Mouse (Mus musculus): Measurements from ENCODE around the gene Add1. TPM values are rescaled to one million over a fixed set of nuclear protein-coding genes. Genes with fewer than 3 reads are reported as not detected.

The Add1 gene
- polyA plus RNA-seq, 1 experiment from 2014 or later: 149 TPM

- ATAC-seq (ENCODE audit: insufficient number of reproducible peaks, low FRiP score, low TSS enrichment, low read depth): no peak
Observed at GRCm38 (mm10) chr5:34593202-34593727, 19.8 kb downstream of the Add1 start.

GRCm38 (mm10) chr5:34604576-34604975, 31.1 kb downstream of the Add1 start:
- no peak overlapping the region for H3K4me3 ChIP-seq (ENCODE audit: low read depth, low read length)
- WGBS: 95% methylated on average over 5 of the region's 5 CpGs
- ATAC-seq (ENCODE audit: insufficient number of reproducible peaks, low FRiP score, low TSS enrichment, low read depth) (no peak), DNase-seq (ENCODE audit: low spot score) (no peak)
- no peaks in the 10 kb centered on the region for H3K4me1 ChIP-seq (ENCODE audit: control insufficient read depth, insufficient read depth, low read length)
- peaks cover 2% of the 10 kb centered on the region; the same call in 1 of the 2 replicates for H3K36me3 ChIP-seq (ENCODE audit: control insufficient read depth, insufficient read depth, low read length)
- H3K27ac ChIP-seq (replicated peaks; ENCODE audit: low read depth, low read length): no peak overlapping the region
- H3K9ac ChIP-seq (ENCODE audit: low read length): no peak overlapping the region
- H3K4me2 ChIP-seq (ENCODE audit: low read depth, severe bottlenecking): no peak overlapping the region
- H3K27me3 ChIP-seq (ENCODE audit: control insufficient read depth, insufficient read depth, low read length): no peaks in the 10 kb centered on the region
- no peaks in the 10 kb centered on the region for H3K9me3 ChIP-seq (ENCODE audit: control insufficient read depth, low read length)

More at GRCm38 (mm10) chr5:34593202-34593727, 19.8 kb downstream of the Add1 start:
- no peak overlapping the region for H3K4me2 ChIP-seq (ENCODE audit: low read depth, severe bottlenecking)
- H3K36me3 ChIP-seq (ENCODE audit: control insufficient read depth, insufficient read depth, low read length): peaks cover 5% of the 10 kb centered on the region; the same call in 1 of the 2 replicates
- H3K27me3 ChIP-seq (ENCODE audit: control insufficient read depth, insufficient read depth, low read length): no peaks in the 10 kb centered on the region
- no peaks in the 10 kb centered on the region for H3K9me3 ChIP-seq (ENCODE audit: control insufficient read depth, low read length)
- peaks cover 3% of the 10 kb centered on the region; the same call in 1 of the 2 replicates for H3K4me1 ChIP-seq (ENCODE audit: control insufficient read depth, insufficient read depth, low read length)
- H3K4me3 ChIP-seq (ENCODE audit: low read depth, low read length): no peak overlapping the region
- no peak overlapping the region for H3K9ac ChIP-seq (ENCODE audit: low read length)
- WGBS: 97% methylated on average over 9 of the region's 9 CpGs
- DNase-seq (ENCODE audit: low spot score): no peak
- H3K27ac ChIP-seq (replicated peaks; ENCODE audit: low read depth, low read length): no peak overlapping the region

GRCm38 (mm10) chr5:34607100-34607880, 33.8 kb downstream of the Add1 start:
- 83% methylated on average over 8 of the region's 8 CpGs for WGBS
- H3K36me3 ChIP-seq (ENCODE audit: control insufficient read depth, insufficient read depth, low read length): peaks cover 2% of the 10 kb centered on the region; the same call in 1 of the 2 replicates
- no peak overlapping the region for H3K9ac ChIP-seq (ENCODE audit: low read length)
- no peak for DNase-seq (ENCODE audit: low spot score)
- no peaks in the 10 kb centered on the region for H3K4me1 ChIP-seq (ENCODE audit: control insufficient read depth, insufficient read depth, low read length)
- H3K4me2 ChIP-seq (ENCODE audit: low read depth, severe bottlenecking): no peak overlapping the region
- no peak overlapping the region for H3K4me3 ChIP-seq (ENCODE audit: low read depth, low read length)
- no peak overlapping the region for H3K27ac ChIP-seq (replicated peaks; ENCODE audit: low read depth, low read length)
- H3K27me3 ChIP-seq (ENCODE audit: control insufficient read depth, insufficient read depth, low read length): no peaks in the 10 kb centered on the region
- H3K9me3 ChIP-seq (ENCODE audit: control insufficient read depth, low read length): no peaks in the 10 kb centered on the region
- ATAC-seq (ENCODE audit: insufficient number of reproducible peaks, low FRiP score, low TSS enrichment, low read depth): no peak

- 83% methylated on average over 3 of the region's 3 CpGs for WGBS
- peaks cover 2% of the 10 kb centered on the region; the same call in 1 of the 2 replicates for H3K36me3 ChIP-seq (ENCODE audit: control insufficient read depth, insufficient read depth, low read length)
- no peak overlapping the region for H3K27ac ChIP-seq (replicated peaks; ENCODE audit: low read depth, low read length)
Observed at GRCm38 (mm10) chr5:34608226-34608625, 34.8 kb downstream of the Add1 start.

GRCm38 (mm10) chr5:34609966-34610365, 36.5 kb downstream of the Add1 start:
- H3K4me1 ChIP-seq (ENCODE audit: control insufficient read depth, insufficient read depth, low read length): no peaks in the 10 kb centered on the region
- no peak overlapping the region for H3K4me3 ChIP-seq (ENCODE audit: low read depth, low read length)
- WGBS: 90% methylated on average over 4 of the region's 4 CpGs
- ATAC-seq (ENCODE audit: insufficient number of reproducible peaks, low FRiP score, low TSS enrichment, low read depth) (no peak), DNase-seq (ENCODE audit: low spot score) (no peak)
- no peaks in the 10 kb centered on the region for H3K27me3 ChIP-seq (ENCODE audit: control insufficient read depth, insufficient read depth, low read length)
- H3K9me3 ChIP-seq (ENCODE audit: control insufficient read depth, low read length): no peaks in the 10 kb centered on the region
- H3K27ac ChIP-seq (replicated peaks; ENCODE audit: low read depth, low read length): no peak overlapping the region
- no peak overlapping the region for H3K4me2 ChIP-seq (ENCODE audit: low read depth, severe bottlenecking)
- H3K9ac ChIP-seq (ENCODE audit: low read length): no peak overlapping the region
- H3K36me3 ChIP-seq (ENCODE audit: control insufficient read depth, insufficient read depth, low read length): peaks cover 10% of the 10 kb centered on the region; the same call in 1 of the 2 replicates

More at GRCm38 (mm10) chr5:34608226-34608625, 34.8 kb downstream of the Add1 start:
- Histone ChIP-seq H3K4me3 (ENCODE audit: low read depth, low read length) (no peak overlapping the region), H3K4me2 (ENCODE audit: low read depth, severe bottlenecking) (no peak overlapping the region), H3K4me1 (ENCODE audit: control insufficient read depth, insufficient read depth, low read length) (no peaks in the 10 kb centered on the region), H3K9ac (ENCODE audit: low read length) (no peak overlapping the region), H3K27me3 (ENCODE audit: control insufficient read depth, insufficient read depth, low read length) (no peaks in the 10 kb centered on the region), H3K9me3 (ENCODE audit: control insufficient read depth, low read length) (no peaks in the 10 kb centered on the region)
- ATAC-seq (ENCODE audit: insufficient number of reproducible peaks, low FRiP score, low TSS enrichment, low read depth): no peak
- no peak for DNase-seq (ENCODE audit: low spot score)

GRCm38 (mm10) chr5:34632996-34633395, 59.5 kb downstream of the Add1 start:
- H3K4me2 ChIP-seq (ENCODE audit: low read depth, severe bottlenecking): no peak overlapping the region
- ATAC-seq (ENCODE audit: insufficient number of reproducible peaks, low FRiP score, low TSS enrichment, low read depth) (no peak), DNase-seq (ENCODE audit: low spot score) (no peak)
- H3K9ac ChIP-seq (ENCODE audit: low read length): no peak overlapping the region
- no peak overlapping the region for H3K4me3 ChIP-seq (ENCODE audit: low read depth, low read length)
- H3K9me3 ChIP-seq (ENCODE audit: control insufficient read depth, low read length): no peaks in the 10 kb centered on the region
- WGBS: 90% methylated on average over 2 of the region's 2 CpGs
- peaks cover 23% of the 10 kb centered on the region for H3K36me3 ChIP-seq (ENCODE audit: control insufficient read depth, insufficient read depth, low read length)
- no peak overlapping the region for H3K27ac ChIP-seq (replicated peaks; ENCODE audit: low read depth, low read length)
- peaks cover 7% of the 10 kb centered on the region for H3K4me1 ChIP-seq (ENCODE audit: control insufficient read depth, insufficient read depth, low read length)
- H3K27me3 ChIP-seq (ENCODE audit: control insufficient read depth, insufficient read depth, low read length): no peaks in the 10 kb centered on the region

- Histone ChIP-seq H3K9me3 (ENCODE audit: control insufficient read depth, low read length) (no peaks in the 10 kb centered on the region), H3K4me3 (ENCODE audit: low read depth, low read length) (no peak overlapping the region), H3K27ac (replicated peaks; ENCODE audit: low read depth, low read length) (no peak overlapping the region), H3K4me2 (ENCODE audit: low read depth, severe bottlenecking) (no peak overlapping the region), H3K4me1 (ENCODE audit: control insufficient read depth, insufficient read depth, low read length) (peaks cover 7% of the 10 kb centered on the region), H3K36me3 (ENCODE audit: control insufficient read depth, insufficient read depth, low read length) (peaks cover 19% of the 10 kb centered on the region), H3K27me3 (ENCODE audit: control insufficient read depth, insufficient read depth, low read length) (no peaks in the 10 kb centered on the region), H3K9ac (ENCODE audit: low read length) (no peak overlapping the region)
- ATAC-seq (ENCODE audit: insufficient number of reproducible peaks, low FRiP score, low TSS enrichment, low read depth) (no peak), DNase-seq (ENCODE audit: low spot score) (no peak)
- WGBS: 78% methylated on average over 4 of the region's 4 CpGs
Observed at GRCm38 (mm10) chr5:34633641-34634040, 60.2 kb downstream of the Add1 start.

GRCm38 (mm10) chr5:34634746-34635400, 61.4 kb downstream of the Add1 start:
- H3K27me3 ChIP-seq (ENCODE audit: control insufficient read depth, insufficient read depth, low read length): no peaks in the 10 kb centered on the region
- H3K36me3 ChIP-seq (ENCODE audit: control insufficient read depth, insufficient read depth, low read length): peaks cover 17% of the 10 kb centered on the region; the same call in 1 of the 2 replicates
- DNase-seq (ENCODE audit: low spot score) (no peak), ATAC-seq (ENCODE audit: insufficient number of reproducible peaks, low FRiP score, low TSS enrichment, low read depth) (no peak)
- H3K4me1 ChIP-seq (ENCODE audit: control insufficient read depth, insufficient read depth, low read length): peaks cover 7% of the 10 kb centered on the region
- no peak overlapping the region for H3K4me3 ChIP-seq (ENCODE audit: low read depth, low read length)
- H3K27ac ChIP-seq (replicated peaks; ENCODE audit: low read depth, low read length): no peak overlapping the region
- H3K9me3 ChIP-seq (ENCODE audit: control insufficient read depth, low read length): no peaks in the 10 kb centered on the region
- no peak overlapping the region for H3K9ac ChIP-seq (ENCODE audit: low read length)
- 92% methylated on average over 13 of the region's 13 CpGs for WGBS
- no peak overlapping the region for H3K4me2 ChIP-seq (ENCODE audit: low read depth, severe bottlenecking)
